Mouse (Mus musculus): Measurements from ENCODE around the gene Map2k7.

DNA sequence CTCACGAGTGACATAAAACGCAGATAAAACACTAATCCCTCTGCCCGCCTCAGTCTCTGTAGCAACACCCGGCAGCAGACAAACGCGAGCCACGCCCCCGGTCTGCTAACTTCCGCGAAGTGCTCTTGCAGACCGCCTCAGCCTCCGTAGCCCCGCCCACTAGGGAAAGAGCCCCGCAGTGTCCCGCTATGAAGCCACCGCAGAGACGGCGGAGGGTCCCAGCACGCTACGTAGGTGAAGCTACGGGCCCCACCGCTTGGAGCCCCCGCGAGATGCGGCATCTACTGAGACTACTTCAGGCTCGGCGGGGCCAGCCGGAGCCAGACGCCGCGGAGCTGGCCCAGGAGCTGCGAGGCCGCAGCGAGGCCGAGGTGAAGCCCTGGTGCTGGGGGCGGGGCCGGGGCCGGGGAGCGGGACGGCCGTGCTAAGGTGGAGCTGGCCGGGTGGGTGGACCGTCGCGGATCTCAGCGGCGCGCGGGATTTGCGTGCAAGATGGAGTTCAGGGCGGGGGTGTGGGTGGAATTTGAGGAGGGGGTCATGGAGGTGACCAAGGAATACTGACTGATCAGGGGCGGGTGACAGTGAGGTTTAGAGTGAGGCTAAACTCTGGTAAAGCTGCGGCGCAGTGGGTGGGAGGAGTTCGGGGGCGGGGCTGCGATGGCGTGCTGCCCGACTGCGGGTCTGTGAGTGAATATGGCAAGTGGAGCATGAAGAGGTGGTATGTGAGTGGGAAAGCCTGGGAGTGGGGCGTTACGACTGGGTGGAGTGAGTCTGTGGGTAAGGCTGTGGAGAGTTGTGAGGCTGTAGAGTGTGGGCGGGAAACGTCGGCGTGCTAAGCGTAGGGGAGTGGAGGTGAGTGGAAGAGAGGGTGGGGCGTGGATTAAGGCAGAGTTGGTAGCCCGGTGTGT lies 14.6 kb downstream of the Map2k7 start, which contains the start of gene Snapc2:
- no peak for TF ChIP-seq CTCF (IDR thresholded peaks at IDR 0.05 in 2 of 3, conservative IDR thresholded peaks at IDR 0.05 in 1 of 3; ENCODE audit: control insufficient read depth in 1 of 3, insufficient read depth in 1 of 3, low read depth in 2 of 3, low read length in 3 of 3, poor library complexity in 1 of 3, severe bottlenecking in 1 of 3)
- TF ChIP-seq SIN3A (IDR thresholded peaks at IDR 0.05; ENCODE audit: low read length), result peak; percentile 97
- no peak for TF ChIP-seq EP300 (IDR thresholded peaks at IDR 0.05; ENCODE audit: low read depth in 1 of 2, low read length in 2 of 2)
- TF ChIP-seq POLR2AphosphoS5 (IDR thresholded peaks at IDR 0.05; ENCODE audit: borderline replicate concordance, low read depth, low read length), result no peak
- peak; percentile 57 to 75; a peak in 3 of 4 replicates for TF ChIP-seq POLR2A (IDR thresholded peaks at IDR 0.05; ENCODE audit: control insufficient read depth in 1 of 2, insufficient read depth in 1 of 2, low read depth in 1 of 2, low read length in 2 of 2, poor library complexity in 1 of 2)
- peak; percentile 72 for TF ChIP-seq NELFE (IDR thresholded peaks at IDR 0.05; ENCODE audit: low read depth, low read length)
- no peak for TF ChIP-seq TAL1 (IDR thresholded peaks at IDR 0.05; ENCODE audit: low read length)
- peak; percentile 17; the same call in 1 of the 2 replicates for TF ChIP-seq TCF12 (IDR thresholded peaks at IDR 0.05; ENCODE audit: low read depth, low read length)
